Mouse (Mus musculus): ENCODE results near the gene Uqcc2. TPM values are rescaled to one million over a fixed set of nuclear protein-coding genes. Genes with fewer than 3 reads are reported as not detected.

The Uqcc2 gene
- polyA plus RNA-seq, 1 experiment from 2014 or later: 379 TPM

GRCm38 (mm10) chr17:27121266-27121665 lies 12.4 kb downstream of the Uqcc2 start:
- Histone ChIP-seq H3K9me3 (no peaks in the 10 kb centered on the region), H3K27ac (replicated peaks) (no peak overlapping the region), H3K36me3 (0 out of 2 replicates have a peak, but pooled peaks cover 10% of the 10 kb centered on the region), H3K9ac (no peak overlapping the region), H3K4me1 (replicated peaks) (peaks cover 40% of the 10 kb centered on the region), H3K4me2 (no peak overlapping the region), H3K27me3 (no peaks in the 10 kb centered on the region), H3K4me3 (no peak overlapping the region)
- 33% methylated on average over 14 of the region's 14 CpGs for WGBS
- no peak for ATAC-seq (ENCODE audit: low FRiP score, low read depth)

- WGBS: 5% methylated on average over 17 of the region's 18 CpGs
- ATAC-seq (ENCODE audit: low FRiP score, low read depth): peak; percentile 31; the same call in 1 of the 2 replicates
- Histone ChIP-seq H3K27me3 (no peaks in the 10 kb centered on the region), H3K9ac (no peak overlapping the region), H3K27ac (replicated peaks) (0 out of 2 replicates have a peak overlapping the region, but pooled peaks have one; percentile 34), H3K4me2 (peak overlapping the region; percentile 32; the same call in 1 of the 2 replicates), H3K9me3 (no peaks in the 10 kb centered on the region), H3K4me1 (replicated peaks) (peaks cover 37% of the 10 kb centered on the region), H3K36me3 (0 out of 2 replicates have a peak, but pooled peaks cover 10% of the 10 kb centered on the region), H3K4me3 (no peak overlapping the region)
Measured at GRCm38 (mm10) chr17:27120561-27121024, 13.1 kb downstream of the Uqcc2 start.

- Histone ChIP-seq H3K27ac (replicated peaks) (peak overlapping the region; percentile 34; the same call in 1 of the 2 replicates), H3K9ac (no peak overlapping the region), H3K4me1 (replicated peaks) (peaks cover 30% of the 10 kb centered on the region), H3K4me2 (no peak overlapping the region), H3K9me3 (no peaks in the 10 kb centered on the region), H3K36me3 (0 out of 2 replicates have a peak, but pooled peaks cover 10% of the 10 kb centered on the region), H3K4me3 (no peak overlapping the region), H3K27me3 (no peaks in the 10 kb centered on the region)
- WGBS: 72% methylated on average over 8 of the region's 8 CpGs
- ATAC-seq (ENCODE audit: low FRiP score, low read depth): no peak
Measured at GRCm38 (mm10) chr17:27119954-27120353, 13.8 kb downstream of the Uqcc2 start.

DNA sequence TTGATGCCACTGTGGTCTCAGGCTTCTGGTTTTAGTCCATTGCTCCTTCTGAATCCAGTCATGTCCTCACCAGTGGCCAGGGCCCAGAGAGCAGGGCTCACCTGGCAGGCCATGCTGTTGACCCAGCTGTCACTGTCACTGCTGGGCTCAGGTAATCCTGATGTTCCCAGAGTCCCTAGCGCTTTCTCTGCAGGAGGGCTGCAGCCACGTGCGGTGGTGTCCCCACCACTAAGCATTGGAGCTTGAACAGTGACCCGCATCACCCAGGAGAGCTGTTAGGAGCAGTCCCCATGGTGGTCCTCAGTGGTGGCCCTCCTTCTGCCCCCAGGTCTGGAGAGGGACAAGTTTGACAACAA lies 14.2 kb downstream of the Uqcc2 start:
- Histone ChIP-seq H3K4me1 (replicated peaks) (peaks cover 26% of the 10 kb centered on the region), H3K36me3 (0 out of 2 replicates have a peak, but pooled peaks cover 10% of the 10 kb centered on the region), H3K27me3 (no peaks in the 10 kb centered on the region), H3K4me2 (no peak overlapping the region), H3K4me3 (no peak overlapping the region), H3K9ac (no peak overlapping the region), H3K27ac (replicated peaks) (no peak overlapping the region), H3K9me3 (no peaks in the 10 kb centered on the region)
- WGBS: 65% methylated on average over 4 of the region's 4 CpGs
- no peak for ATAC-seq (ENCODE audit: low FRiP score, low read depth)

GRCm38 (mm10) chr17:27118676-27119539 lies 14.8 kb downstream of the Uqcc2 start:
- Histone ChIP-seq H3K27ac (replicated peaks) (no peak overlapping the region), H3K9ac (no peak overlapping the region), H3K4me3 (no peak overlapping the region), H3K4me1 (replicated peaks) (peaks cover 24% of the 10 kb centered on the region), H3K4me2 (no peak overlapping the region), H3K27me3 (no peaks in the 10 kb centered on the region), H3K36me3 (0 out of 2 replicates have a peak, but pooled peaks cover 8% of the 10 kb centered on the region), H3K9me3 (no peaks in the 10 kb centered on the region)
- ATAC-seq (ENCODE audit: low FRiP score, low read depth): no peak
- 88% methylated on average over 25 of the region's 25 CpGs for WGBS

- no peaks in the 10 kb centered on the region for H3K36me3 ChIP-seq
- ATAC-seq (ENCODE audit: low FRiP score, low read depth): no peak
- H3K27me3 ChIP-seq: no peaks in the 10 kb centered on the region
- no peaks in the 10 kb centered on the region for H3K9me3 ChIP-seq
- 89% methylated on average over 7 of the region's 7 CpGs for WGBS
- no peak overlapping the region for H3K9ac ChIP-seq
- no peaks in the 10 kb centered on the region for H3K4me1 ChIP-seq (replicated peaks)
- H3K4me2 ChIP-seq: no peak overlapping the region
- H3K4me3 ChIP-seq: no peak overlapping the region
- H3K27ac ChIP-seq (replicated peaks): no peak overlapping the region
Measured at GRCm38 (mm10) chr17:27110072-27110471, 23.6 kb downstream of the Uqcc2 start.

DNA sequence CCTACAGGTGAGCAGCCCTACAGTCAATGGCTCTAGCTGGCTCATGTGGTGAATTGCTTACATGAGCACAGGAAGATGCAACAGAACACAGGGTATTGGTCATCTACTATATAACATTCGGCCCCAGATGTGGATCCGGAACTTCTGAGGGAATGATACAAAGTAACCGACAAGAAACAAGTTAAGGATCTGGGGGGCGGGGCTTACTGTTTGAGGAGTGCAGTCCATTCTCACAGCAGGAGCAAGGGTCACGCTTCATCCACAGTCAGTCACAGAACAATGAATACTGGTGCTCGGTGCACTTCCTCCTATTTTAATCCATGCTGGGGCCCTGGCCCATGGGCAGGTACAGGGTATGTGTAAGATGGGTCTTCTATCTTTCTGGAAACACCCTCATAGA lies 25.8 kb downstream of the Uqcc2 start:
- Histone ChIP-seq H3K36me3 (no peaks in the 10 kb centered on the region), H3K4me1 (replicated peaks) (no peaks in the 10 kb centered on the region), H3K27me3 (no peaks in the 10 kb centered on the region), H3K9ac (no peak overlapping the region), H3K4me3 (no peak overlapping the region), H3K4me2 (no peak overlapping the region), H3K27ac (replicated peaks) (no peak overlapping the region), H3K9me3 (no peaks in the 10 kb centered on the region)
- 71% methylated on average over 6 of the region's 6 CpGs for WGBS
- no peak for ATAC-seq (ENCODE audit: low FRiP score, low read depth)

DNA sequence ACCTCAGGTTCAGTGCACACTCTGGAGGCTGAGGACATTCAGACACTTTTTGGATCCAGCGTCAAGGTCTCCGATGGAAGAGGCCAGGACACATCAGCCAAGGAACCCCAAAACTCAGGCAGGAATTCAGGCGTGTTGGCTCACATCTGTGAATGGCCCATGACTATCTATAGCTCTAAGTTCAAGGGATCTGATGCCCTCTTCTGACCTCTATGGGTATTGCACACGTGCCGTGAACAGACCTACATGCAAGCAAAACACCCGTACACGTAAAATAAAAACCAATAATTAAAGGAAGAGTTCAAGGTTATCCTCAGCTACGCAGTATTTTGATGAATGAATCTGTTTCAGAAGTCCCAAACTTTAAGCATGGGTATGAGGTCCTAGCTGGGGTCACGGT lies 27.0 kb downstream of the Uqcc2 start:
- Histone ChIP-seq H3K4me3 (no peak overlapping the region), H3K27ac (replicated peaks) (no peak overlapping the region), H3K9ac (no peak overlapping the region), H3K36me3 (no peaks in the 10 kb centered on the region), H3K4me2 (no peak overlapping the region), H3K27me3 (no peaks in the 10 kb centered on the region), H3K9me3 (no peaks in the 10 kb centered on the region), H3K4me1 (replicated peaks) (no peaks in the 10 kb centered on the region)
- WGBS: 91% methylated on average over 9 of the region's 9 CpGs
- no peak for ATAC-seq (ENCODE audit: low FRiP score, low read depth)

- H3K36me3 ChIP-seq: no peaks in the 10 kb centered on the region
- no peak for ATAC-seq (ENCODE audit: low FRiP score, low read depth)
- H3K4me3 ChIP-seq: no peak overlapping the region
- no peak overlapping the region for H3K27ac ChIP-seq (replicated peaks)
- no peaks in the 10 kb centered on the region for H3K9me3 ChIP-seq
- H3K27me3 ChIP-seq: no peaks in the 10 kb centered on the region
- WGBS: 71% methylated on average over 12 of the region's 18 CpGs
- H3K4me1 ChIP-seq (replicated peaks): no peaks in the 10 kb centered on the region
- H3K9ac ChIP-seq: no peak overlapping the region
- H3K4me2 ChIP-seq: no peak overlapping the region
Measured at GRCm38 (mm10) chr17:27105698-27106470, 27.8 kb downstream of the Uqcc2 start.

DNA sequence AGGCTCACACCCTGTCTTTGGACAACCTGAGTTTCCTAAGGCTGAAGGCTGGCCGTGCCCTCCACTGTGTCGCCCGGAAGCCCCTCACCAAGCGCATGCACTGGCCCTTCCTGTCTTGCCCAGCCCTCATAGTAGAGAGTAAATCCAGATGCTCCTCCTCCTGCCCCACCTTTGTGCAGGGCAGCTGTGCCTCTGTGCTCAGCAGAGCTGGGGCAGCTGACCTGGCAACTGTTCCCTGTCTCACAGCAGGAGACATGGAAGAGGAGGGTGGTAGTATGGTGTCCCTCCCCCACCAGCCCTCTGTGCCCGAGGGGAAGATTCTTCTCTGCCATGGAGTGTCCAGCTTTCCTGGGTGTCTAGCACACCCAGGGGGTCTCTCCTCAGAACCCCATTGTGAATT lies 32.0 kb downstream of the Uqcc2 start:
- Histone ChIP-seq H3K9ac (no peak overlapping the region), H3K27me3 (no peaks in the 10 kb centered on the region), H3K4me1 (replicated peaks) (no peaks in the 10 kb centered on the region), H3K4me3 (no peak overlapping the region), H3K9me3 (no peaks in the 10 kb centered on the region), H3K27ac (replicated peaks) (no peak overlapping the region), H3K4me2 (no peak overlapping the region), H3K36me3 (no peaks in the 10 kb centered on the region)
- WGBS: 76% methylated on average over 5 of the region's 5 CpGs
- no peak for ATAC-seq (ENCODE audit: low FRiP score, low read depth)

- Histone ChIP-seq H3K9me3 (no peaks in the 10 kb centered on the region), H3K4me2 (no peak overlapping the region), H3K9ac (no peak overlapping the region), H3K36me3 (no peaks in the 10 kb centered on the region), H3K27ac (replicated peaks) (no peak overlapping the region), H3K4me3 (no peak overlapping the region), H3K4me1 (replicated peaks) (no peaks in the 10 kb centered on the region), H3K27me3 (no peaks in the 10 kb centered on the region)
- WGBS: 23% methylated on average over 13 of the region's 13 CpGs
- peak; percentile 49; the same call in 1 of the 2 replicates for ATAC-seq (ENCODE audit: low FRiP score, low read depth)
Measured at GRCm38 (mm10) chr17:27095690-27096089, 38.0 kb downstream of the Uqcc2 start.

- Histone ChIP-seq H3K4me1 (replicated peaks) (no peaks in the 10 kb centered on the region), H3K4me3 (no peak overlapping the region), H3K9me3 (no peaks in the 10 kb centered on the region), H3K4me2 (no peak overlapping the region), H3K36me3 (no peaks in the 10 kb centered on the region), H3K27me3 (no peaks in the 10 kb centered on the region), H3K27ac (replicated peaks) (no peak overlapping the region), H3K9ac (no peak overlapping the region)
- 88% methylated on average over 9 of the region's 9 CpGs for WGBS
- ATAC-seq (ENCODE audit: low FRiP score, low read depth): no peak
Measured at GRCm38 (mm10) chr17:27090068-27090467, 43.6 kb downstream of the Uqcc2 start.
